Mouse (Mus musculus): ENCODE measurements around the gene Hnrnpa3.

DNA sequence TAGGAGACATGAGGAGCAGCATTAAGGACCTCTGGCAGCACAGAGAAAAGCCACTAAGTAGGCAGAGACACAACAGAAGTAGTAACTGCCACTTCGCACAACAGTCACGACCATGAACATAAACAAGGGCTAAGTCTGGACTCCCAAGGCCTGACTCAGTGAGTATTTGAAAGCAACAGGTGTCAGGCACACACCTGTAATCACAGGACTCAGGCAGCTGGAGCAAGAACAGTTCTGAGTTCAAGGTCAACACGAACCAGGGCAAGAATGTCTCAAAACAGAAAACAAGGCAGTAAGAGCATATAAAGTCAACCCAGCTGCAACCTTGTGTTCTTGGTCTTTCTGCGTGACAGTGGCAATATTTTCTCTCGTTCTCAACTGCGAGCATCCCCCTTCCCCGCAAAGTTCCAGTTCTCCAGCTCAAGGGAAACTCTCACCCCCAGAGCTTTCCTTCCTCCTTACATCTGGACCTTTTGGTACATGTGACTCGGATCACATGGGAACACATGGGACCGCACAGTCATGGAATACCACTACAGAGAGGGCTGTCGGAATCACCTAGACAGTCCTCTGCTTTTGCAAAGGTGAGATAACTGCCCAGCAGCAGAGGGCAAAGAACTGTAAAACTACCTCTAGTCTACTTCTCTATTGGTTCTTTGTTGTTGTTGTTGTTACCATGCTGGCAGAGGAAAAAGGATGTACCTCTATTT is 28.1 kb downstream of the Hnrnpa3 start:
- TF ChIP-seq CTCF (IDR thresholded peaks at IDR 0.05; ENCODE audit: extremely low read depth, insufficient read length, insufficient replicate concordance, low read depth, low read length) (no peak), POLR2A (IDR thresholded peaks at IDR 0.05; ENCODE audit: low read depth, low read length) (no peak)
